Mouse (Mus musculus) liver (tissue): ENCODE data around the gene Ubp1.

Experiments used
- DNase-seq: peaks from one replicate; pipeline ENCODE4 v3.0.0-alpha.2; 2020; ENCODE audit warnings: mixed read lengths

Gene Ubp1

DNA sequence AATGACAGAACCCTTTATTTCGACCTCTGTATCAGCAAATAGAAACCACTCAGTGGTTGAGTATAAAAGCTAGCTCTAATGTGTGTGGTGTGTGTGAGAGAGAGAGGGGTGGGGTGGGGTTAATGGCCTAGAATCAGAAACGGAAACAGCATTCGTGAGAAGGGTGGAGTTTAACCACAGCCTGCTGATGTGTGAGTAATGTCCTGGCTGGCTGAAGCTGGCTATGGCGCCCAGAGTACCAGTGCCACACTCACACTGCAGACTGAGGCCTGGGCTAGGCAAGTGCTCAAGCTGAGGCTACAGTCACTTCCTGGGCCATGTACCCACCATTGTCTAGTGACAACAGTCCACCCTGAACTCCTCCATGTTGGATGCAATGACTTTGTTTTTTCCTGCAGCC is 85.7 kb downstream of the Ubp1 start:
- DNase-seq, result no peak

DNA sequence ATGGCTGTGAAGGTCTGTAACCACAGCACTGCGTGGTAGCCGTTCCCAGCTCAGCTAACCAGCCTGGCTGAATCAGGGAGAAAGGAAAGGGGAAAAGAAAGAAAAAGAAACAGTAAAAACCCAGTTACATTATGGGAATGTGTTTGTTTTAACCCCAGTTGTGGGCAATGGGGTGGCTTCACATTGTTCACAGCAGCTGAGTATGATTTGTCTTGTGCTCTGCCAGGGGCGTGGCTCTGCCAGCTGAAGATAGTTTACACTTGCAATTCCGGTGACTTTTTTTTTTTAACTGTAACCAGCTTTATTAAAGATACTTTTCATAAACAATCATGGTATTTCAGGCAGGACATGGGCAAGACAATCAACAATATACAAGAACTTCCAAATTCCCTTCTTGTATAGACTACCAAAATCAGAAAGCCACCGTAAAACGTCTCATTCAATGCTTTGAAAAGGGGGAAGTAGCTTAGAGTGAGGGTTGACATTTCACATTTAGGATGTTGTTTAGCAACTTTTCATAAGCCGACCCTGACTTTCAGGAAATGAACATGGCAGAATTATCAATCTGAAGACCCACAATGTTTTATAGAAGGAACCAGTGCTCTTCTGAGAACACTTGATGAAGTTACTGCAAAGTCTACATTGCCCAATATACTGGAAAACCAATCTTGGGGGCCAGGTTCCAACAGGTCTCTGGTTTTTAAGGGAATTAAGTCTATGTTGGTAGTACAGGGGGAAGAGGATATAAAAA is 88.5 kb downstream of the Ubp1 start:
- DNase-seq, result no peak

DNA sequence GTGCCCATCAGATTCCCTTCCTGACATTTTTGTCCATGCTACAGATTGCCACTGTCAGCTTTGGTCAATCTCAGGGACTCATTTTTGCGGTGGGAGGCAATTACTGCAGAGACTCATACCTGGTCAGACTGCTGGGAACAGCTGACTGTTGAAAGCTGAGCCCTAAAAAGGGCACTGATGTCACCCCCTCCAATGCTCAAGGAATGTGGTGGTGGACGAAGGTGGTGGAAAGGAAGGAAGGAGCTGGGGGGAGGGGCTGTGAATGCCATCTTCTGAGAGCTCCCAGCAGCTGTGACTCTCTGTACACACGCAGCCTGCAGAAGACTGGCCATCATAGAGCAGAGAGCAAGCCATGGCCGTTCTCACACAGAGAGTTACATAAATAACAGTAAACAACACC is 91.4 kb downstream of the Ubp1 start:
- no peak for DNase-seq

DNA sequence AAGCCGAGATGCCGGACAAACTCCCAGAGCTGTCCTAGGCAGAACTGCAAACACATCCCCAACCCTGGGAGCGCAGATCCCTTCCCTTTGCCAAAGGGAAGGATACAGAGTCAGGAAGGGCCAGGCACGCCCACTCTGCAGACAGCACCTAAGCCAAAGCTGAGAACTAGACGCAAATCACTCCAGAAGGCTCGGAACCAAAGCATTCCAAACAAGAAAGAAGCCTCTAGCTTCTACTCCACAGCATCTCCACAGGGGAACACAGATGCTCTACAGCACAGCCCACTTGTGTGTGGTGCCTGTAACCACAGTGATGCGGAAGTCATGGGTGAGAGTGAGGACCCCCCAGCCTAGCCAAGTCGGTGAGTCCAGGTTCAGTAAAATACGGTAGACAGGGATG is 94.4 kb downstream of the Ubp1 start:
- no peak for DNase-seq

DNA sequence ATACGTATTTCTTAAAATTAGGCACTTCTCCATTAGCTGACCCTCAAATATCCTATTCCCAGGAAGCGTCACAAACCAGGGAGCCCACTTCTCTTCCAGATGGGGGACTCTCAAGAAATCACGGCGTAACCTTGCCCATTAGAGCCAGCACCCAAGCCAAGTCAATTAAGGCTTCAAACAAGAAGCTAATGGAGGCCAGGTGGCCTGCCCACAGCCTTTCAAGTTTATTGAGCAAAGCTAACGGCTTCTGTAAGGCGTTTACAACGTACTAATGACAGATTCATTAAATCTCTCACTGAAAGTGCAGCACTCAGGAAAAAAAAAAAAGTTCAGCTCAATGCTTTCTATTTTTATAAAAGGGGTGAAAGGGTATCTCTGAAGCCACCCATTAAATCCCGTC is 95.1 kb downstream of the Ubp1 start:
- DNase-seq, result no peak

DNA sequence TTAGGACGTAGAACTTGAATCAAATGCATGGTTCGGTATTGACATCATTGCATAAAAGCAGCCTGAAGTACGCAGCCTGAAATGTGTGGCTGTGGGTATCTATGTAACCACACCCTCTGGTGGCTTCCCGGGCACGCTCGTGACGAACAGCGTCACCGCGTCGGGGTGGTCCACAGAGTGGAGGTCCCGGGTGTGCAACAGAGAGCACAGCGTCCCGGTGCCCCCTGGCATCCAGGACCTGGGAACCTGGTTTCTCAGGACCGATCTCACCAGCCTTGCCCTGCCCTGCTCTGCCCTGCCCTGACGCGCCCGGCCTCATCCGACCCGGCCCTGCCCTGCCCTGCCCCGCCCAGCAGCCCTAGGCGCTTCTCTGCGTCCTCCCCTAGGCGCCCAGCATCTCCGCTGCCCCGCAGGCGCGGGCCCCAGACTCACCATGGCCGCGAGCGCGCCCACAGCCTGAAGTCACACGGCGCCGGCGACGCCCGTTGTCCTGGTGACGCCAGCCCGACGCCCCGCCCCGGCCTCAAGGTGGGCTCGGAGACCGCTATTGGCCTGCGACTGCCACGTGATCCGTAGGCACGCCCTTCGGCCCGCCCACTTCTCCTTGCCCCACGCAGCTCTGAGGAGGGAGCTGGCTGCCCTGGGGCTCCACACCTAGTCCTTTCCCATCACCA is 95.7 kb downstream of the Ubp1 start:
- DNase-seq, result peak; percentile 85
